ENCODE assay signal across 11 mouse cellular contexts in the genomic region with DNA sequence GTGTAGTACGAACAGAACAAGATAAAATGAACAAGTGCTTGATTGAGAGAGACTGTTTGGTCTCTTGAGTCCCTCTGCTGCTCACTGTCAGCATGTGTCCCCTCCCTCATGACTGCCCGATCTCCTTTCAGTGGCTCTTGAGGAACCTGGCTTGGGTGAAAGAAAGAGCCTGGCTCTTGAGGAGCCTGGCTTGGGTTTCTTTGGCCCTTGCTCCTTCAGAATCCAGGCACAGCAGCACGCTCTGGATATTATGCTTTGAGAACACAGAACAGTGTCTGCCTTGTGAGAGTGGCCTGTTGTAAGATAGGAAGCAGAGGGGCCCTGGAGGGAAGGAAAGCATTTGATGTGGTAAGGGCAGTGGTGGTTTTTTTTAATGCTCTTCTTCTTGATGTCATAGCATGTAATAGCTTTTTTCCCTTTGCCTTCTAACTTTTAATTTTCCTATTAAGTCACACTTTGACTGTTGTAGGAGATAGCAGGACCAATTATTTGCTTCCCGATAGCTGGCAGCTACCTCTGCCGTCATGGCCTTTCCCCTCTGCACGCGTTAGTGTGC.
A peak's percentile ranks its signal among the peaks of the same experiment; 100 is the strongest.
DNase-seq lines count a peak whose midpoint lies in the region; ATAC-seq and TF ChIP-seq lines count a peak whose summit lies in the region.
"Had no signal": no experiment of that assay in that cellular context is flagged by ENCODE, and none has a peak within 500 bp of the region (broad histone marks: within the 10 kb centered on the region; RNA-seq: fewer than 3 reads in every experiment).

No protein-coding gene starts in this region.

- H3K27me3 ChIP-seq in liver, embryonic 11.5 days (replicated peaks; ENCODE audit: control insufficient read depth, insufficient read depth, low read length) = no peaks in the 10 kb centered on the region
- 0 out of 2 replicates have a peak, but pooled peaks cover 3% of the 10 kb centered on the region for H3K27me3 ChIP-seq in heart, postnatal 0 days (ENCODE audit: control insufficient read depth, insufficient read depth, low read length)
- H3K27me3 ChIP-seq in midbrain, embryonic 15.5 days (replicated peaks) = no peaks in the 10 kb centered on the region
- H3K27me3 ChIP-seq: limb, embryonic 15.5 days had no signal

- no peak overlapping the region for H3K4me2 ChIP-seq in liver, embryonic 11.5 days
- no peak overlapping the region for H3K4me2 ChIP-seq in heart, postnatal 0 days (ENCODE audit: low read depth, low read length)
- no peak overlapping the region for H3K4me2 ChIP-seq in midbrain, embryonic 15.5 days
- H3K4me2 ChIP-seq: limb, embryonic 15.5 days had no signal

- peaks cover 11% of the 10 kb centered on the region for H3K4me1 ChIP-seq in liver, embryonic 11.5 days (replicated peaks; ENCODE audit: control insufficient read depth, insufficient read depth, low read length)
- H3K4me1 ChIP-seq in heart, postnatal 0 days (ENCODE audit: control insufficient read depth, insufficient read depth) = peaks cover 13% of the 10 kb centered on the region; the same call in 1 of the 2 replicates
- peaks cover 47% of the 10 kb centered on the region for H3K4me1 ChIP-seq in midbrain, embryonic 15.5 days

- DNase-seq in gastrocnemius, adult 18-20 months (ENCODE audit: low spot score) = peak; percentile 53
- no peak for DNase-seq in gastrocnemius, postnatal 14 days
- no peak for DNase-seq in liver, embryonic 11.5 days (ENCODE audit: low spot score)
- no peak for DNase-seq in liver
- peak; percentile 13 for DNase-seq in heart, postnatal 0 days (ENCODE audit: low spot score)
- no peak for DNase-seq in cerebellum, adult 8-10 months
- DNase-seq in urinary bladder, postnatal 25 days (ENCODE audit: low spot score) = no peak
- DNase-seq: embryo, embryonic 11 days had no signal

- H3K9ac ChIP-seq in liver, embryonic 11.5 days (ENCODE audit: low read depth, low read length) = no peak overlapping the region
- no peak overlapping the region for H3K9ac ChIP-seq in heart, postnatal 0 days (replicated peaks; ENCODE audit: low read depth, low read length)
- H3K9ac ChIP-seq in midbrain, embryonic 15.5 days = no peak overlapping the region
- H3K9ac ChIP-seq: limb, embryonic 15.5 days had no signal

- WGBS in liver, embryonic 11.5 days = 74% methylated on average over 7 of the region's 7 CpGs
- 64% methylated on average over 7 of the region's 7 CpGs for WGBS in heart, postnatal 0 days
- WGBS in midbrain, embryonic 15.5 days = 44% methylated on average over 7 of the region's 7 CpGs

- ATAC-seq in liver, embryonic 11.5 days (replicated peaks; ENCODE audit: low FRiP score) = no peak
- ATAC-seq in heart, postnatal 0 days (ENCODE audit: insufficient read depth, low read depth) = no peak
- no peak for ATAC-seq in midbrain, embryonic 15.5 days (replicated peaks)

- no peak for TF ChIP-seq CTCF in heart, postnatal 0 days (IDR thresholded peaks at IDR 0.05; ENCODE audit: low read depth)

- H3K4me3 ChIP-seq in liver, embryonic 11.5 days (ENCODE audit: low read depth, low read length) = no peak overlapping the region
- H3K4me3 ChIP-seq in heart, postnatal 0 days (ENCODE audit: low read depth, low read length) = no peak overlapping the region
- H3K4me3 ChIP-seq in midbrain, embryonic 15.5 days = no peak overlapping the region
- H3K4me3 ChIP-seq: limb, embryonic 15.5 days had no signal

- intact Hi-C loops in gastrocnemius, postnatal 14 days (cut with DNase I; ENCODE audit: low total_unique reads) = no loop called here

- H3K36me3 ChIP-seq in liver, embryonic 11.5 days (ENCODE audit: control insufficient read depth, insufficient read depth, low read length) = peaks cover 4% of the 10 kb centered on the region; the same call in 1 of the 2 replicates
- H3K36me3 ChIP-seq in heart, postnatal 0 days (replicated peaks; ENCODE audit: control insufficient read depth, insufficient read depth, low read length) = peaks cover 16% of the 10 kb centered on the region
- H3K36me3 ChIP-seq in midbrain, embryonic 15.5 days (replicated peaks) = no peaks in the 10 kb centered on the region

- no peak for TF ChIP-seq EP300 in heart, postnatal 0 days (IDR thresholded peaks at IDR 0.05; ENCODE audit: low read depth)

- H3K27ac ChIP-seq in liver, embryonic 11.5 days (ENCODE audit: low read depth, low read length) = 0 out of 2 replicates have a peak overlapping the region, but pooled peaks have one; percentile 32
- H3K27ac ChIP-seq in heart, postnatal 0 days (ENCODE audit: low read depth) = 0 out of 2 replicates have a peak overlapping the region, but pooled peaks have one; percentile 2
- peak overlapping the region; percentile 71 for H3K27ac ChIP-seq in midbrain, embryonic 15.5 days
- H3K27ac ChIP-seq: limb, embryonic 15.5 days; macrophage had no signal

- no peaks in the 10 kb centered on the region for H3K9me3 ChIP-seq in liver, embryonic 11.5 days (ENCODE audit: control insufficient read depth, low read length)
- H3K9me3 ChIP-seq in heart, postnatal 0 days (replicated peaks; ENCODE audit: control insufficient read depth, low read length) = no peaks in the 10 kb centered on the region
- H3K9me3 ChIP-seq in midbrain, embryonic 15.5 days = no peaks in the 10 kb centered on the region
- H3K9me3 ChIP-seq: limb, embryonic 15.5 days had no signal

Comparison
In these comparisons a context has a peak if more than half of its experiments do, and no peak if none do; other contexts are left out.
1. DNase-seq: peak in gastrocnemius, adult 18-20 months (single experiment) and heart, postnatal 0 days (single experiment); none in gastrocnemius, postnatal 14 days (single experiment), liver, embryonic 11.5 days (single experiment), liver (single experiment), cerebellum, adult 8-10 months (single experiment) and urinary bladder, postnatal 25 days (single experiment).
2. H3K27ac ChIP-seq: peak in every context shown above with its lines; median percentile 71 in midbrain, embryonic 15.5 days; 32 in liver, embryonic 11.5 days; 2 in heart, postnatal 0 days.